Mouse (Mus musculus) fat pad, adult 2 months (tissue): ENCODE measurements at regions not wholly inside any gene's neighbourhood (a gene's known extent, or its start where the extent isn't known, plus 50 kb on each side); places are given as distances from the start of the nearest gene placed in this dataset.
"Not testable (repeated sequence)": the region's sequence is repeated elsewhere in the genome, so short reads cannot be mapped to it uniquely, and the experiment has no call there.

Experiments
- DNase-seq: peaks from one replicate; pipeline ENCODE4 v3.0.0-alpha.2; 2011; ENCODE audit warnings: low read depth, low spot score; ENCODE audit errors: extremely low read depth

DNA sequence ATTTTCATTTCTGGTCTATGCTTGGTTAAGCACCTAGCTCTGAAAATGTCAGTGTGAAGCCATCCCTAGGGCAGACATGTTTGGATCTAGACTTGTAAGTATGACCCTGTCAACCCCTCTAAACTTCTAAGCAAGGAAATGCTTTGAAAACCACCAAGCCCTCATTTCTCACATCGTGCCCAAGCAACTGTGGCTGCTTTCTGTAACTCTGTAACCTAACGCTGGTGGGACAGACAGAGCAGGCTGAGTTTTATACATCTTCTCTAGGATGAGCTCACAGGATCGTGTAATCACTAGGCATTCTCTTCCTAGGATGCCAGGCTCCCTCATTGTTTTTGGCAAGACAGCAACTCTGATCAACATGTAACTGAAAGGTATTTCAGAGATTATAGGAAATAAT, 309.6 kb upstream of the Pkdcc start:
- DNase-seq: no peak

DNA sequence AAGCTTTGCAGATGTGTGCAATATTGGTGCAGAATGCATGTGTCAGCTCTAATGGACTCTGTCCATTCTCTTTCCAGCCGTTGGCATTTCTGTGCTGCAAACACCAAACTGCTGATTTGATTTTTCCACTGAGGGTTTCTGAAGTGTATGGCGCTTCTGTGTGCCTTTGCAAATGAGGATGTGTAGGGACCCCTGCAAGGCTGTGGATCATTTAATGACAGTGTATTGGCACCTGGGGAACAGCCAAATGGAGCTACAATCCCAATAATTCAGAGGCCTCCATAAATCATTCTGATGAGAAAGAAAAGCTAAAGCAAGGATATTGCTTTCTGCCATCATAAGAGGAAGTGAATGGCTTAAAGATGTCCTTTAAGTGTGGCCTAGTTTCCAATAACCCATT, 305.9 kb upstream of the Pkdcc start:
- no peak for DNase-seq

DNA sequence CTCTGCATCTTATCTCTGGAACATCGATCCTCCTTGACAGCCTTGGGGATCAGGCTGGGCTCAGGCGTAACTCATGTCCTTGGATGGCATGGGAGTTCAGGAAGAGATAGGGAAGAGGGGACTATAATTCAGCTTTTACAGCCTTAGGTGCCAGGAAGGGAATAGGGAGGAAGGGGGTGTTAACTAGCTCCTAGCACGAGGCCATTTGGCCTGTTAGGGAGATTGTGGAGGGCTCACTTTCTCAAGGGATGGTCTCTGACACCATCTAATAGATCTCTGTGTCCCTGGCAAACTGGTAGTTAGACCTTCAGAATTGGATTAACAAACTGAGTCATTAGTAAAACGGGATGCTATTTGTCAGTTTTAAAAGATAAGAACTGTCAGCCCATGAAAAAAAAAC, 292.1 kb upstream of the Pkdcc start:
- DNase-seq: not testable (repeated sequence)

DNA sequence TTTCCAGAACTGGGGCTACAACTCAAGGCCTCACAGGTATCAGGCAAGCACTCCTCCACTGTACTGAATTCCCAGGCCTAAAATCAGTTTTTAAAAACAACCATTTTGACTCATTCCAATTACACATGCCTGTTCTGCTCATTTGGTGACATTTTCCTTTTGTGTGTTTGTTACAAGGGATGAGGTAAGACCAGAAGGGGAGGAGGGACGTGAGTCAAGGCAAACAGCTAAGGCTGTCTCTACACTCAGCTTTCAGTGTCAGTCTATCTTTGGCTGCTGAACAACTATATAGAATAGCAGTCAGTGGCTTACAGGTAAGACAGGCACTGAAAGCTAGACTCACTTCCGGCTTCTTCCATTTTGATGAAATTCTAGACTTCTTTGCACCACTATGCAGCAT, 289.3 kb upstream of the Pkdcc start:
- no peak for DNase-seq

DNA sequence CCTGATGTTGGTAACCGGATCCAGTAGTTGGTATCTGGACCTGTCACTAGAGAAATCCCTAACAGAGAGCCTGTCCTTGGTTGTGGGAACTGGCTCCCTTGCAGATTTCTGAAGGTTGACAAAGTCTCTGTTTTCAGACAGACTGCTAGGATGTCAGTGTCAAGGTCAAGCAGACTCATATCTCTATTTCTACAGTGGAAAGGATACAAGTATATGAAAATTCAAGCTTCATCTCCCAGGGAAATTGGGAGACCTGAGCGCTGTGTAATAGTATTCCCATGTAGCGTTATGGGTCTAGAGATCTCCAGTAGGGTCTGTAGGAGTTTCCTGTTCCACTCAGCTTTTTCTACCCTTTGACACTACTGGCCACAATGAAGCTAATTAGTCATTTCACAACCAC, 287.4 kb upstream of the Pkdcc start:
- no peak for DNase-seq

DNA sequence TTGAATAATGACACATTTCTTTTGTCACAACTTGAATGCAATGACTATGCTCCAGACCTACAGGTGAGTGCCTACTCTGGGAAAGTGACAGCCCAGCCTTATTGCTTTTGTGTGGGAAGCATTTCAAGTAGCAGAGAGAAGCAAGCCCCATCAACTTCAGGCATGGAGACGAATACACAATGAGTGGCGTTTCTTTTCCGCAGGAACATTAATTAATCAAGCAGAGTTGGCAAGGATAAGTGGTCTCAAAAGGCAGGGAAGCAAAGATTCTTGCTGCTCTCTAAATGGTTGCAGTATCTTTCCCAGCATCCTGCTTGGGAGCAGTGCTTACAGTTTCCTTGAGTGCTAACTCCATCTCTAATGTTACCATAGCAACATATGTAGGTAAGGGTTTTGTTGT, 285.6 kb upstream of the Pkdcc start:
- no peak for DNase-seq

DNA sequence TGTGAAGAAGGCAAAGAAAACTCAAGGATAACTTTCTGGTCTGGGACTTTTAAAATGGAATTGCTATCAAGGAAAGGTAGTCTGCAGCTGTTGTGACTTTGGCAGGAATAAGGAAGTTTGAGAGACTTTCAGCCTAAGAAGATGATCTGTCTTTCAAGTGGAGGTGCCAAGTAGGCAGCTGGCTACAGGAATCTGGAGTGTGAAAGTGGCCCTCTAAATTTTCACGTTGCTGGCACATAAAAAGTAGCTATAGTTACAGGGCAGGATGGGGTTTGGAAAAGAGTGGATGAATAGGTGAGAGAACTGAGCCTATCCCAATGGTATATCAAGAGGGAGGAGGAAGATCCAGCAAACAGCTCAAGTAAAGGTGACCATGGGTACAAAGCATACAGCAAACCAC, 284.4 kb upstream of the Pkdcc start:
- DNase-seq: no peak

DNA sequence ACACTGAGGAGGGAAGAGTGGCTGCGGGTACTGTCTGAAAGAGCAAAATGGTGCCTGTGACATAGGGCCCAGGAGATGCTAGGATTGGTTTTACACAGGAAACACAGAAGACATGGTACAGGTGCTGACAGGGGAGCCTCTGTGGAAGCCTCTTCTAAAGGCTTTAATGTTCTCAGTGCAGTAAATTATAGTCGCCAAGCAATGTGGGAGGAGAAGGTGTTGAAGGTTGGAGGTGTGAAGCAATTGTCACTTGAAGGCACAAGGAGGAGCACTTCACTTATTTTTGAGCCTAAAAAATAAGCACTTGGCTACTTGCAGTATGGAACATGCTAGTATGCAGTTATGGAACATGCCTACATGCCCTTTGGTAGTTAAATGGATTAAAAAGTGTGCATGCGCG, 283.6 kb upstream of the Pkdcc start:
- DNase-seq: no peak

DNA sequence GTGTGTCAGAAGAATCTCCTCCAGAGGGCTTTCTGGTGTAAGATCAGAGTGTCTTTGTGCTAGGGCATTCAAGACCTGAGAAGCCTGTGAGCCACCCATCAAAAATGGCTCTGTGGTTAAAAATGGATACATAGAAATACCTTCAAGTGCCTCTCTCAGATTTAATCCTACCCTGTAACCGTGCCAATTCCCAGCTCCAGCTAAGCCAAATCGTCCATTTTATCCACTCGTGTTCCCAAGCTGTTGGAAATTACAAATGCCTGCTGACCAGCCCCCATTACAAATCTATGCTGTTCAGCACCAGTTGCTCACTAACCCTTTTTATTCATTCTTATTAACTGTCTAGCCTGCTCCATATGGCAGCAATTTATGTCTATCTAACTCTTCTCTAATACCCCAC, 278.3 kb upstream of the Pkdcc start:
- no peak for DNase-seq

DNA sequence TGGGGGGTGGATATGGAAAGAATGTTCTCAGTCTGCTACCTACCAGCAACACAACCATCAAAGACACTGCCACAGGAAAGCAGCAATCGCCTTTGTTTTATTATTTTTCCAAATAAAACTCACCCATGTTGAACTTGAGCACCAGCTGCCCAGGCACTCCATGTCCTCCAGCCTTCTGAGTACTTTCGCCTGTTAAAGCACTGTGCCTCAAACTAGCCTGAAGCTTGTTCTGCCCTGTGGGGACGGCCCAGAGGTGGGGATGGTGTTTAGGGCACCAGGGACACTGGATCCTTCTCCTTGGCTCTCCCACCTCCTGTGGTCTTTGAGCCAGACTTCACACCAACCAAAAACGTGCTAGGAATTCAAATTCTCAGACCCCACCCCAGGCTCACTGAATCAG, 269.0 kb upstream of the Pkdcc start:
- DNase-seq: no peak

DNA sequence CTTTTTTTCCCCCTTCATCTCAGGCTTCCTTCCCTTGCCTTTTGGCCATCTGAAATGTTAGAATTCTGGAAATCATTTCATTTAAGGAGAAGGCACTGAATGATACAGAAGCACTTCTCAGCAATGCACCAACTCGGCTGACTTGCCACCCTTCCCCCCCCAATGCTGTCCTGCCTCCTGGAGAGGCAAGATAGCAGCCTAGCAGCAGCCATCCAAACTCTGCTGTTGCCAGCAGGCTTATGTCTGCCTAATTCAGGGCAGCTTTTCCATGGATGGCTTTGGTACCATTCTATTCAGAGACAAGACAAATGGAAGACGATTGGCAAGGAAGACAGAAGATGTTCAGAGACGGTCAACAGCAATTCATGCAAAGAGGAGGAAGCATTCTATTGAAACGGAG, 265.3 kb upstream of the Pkdcc start:
- no peak for DNase-seq

DNA sequence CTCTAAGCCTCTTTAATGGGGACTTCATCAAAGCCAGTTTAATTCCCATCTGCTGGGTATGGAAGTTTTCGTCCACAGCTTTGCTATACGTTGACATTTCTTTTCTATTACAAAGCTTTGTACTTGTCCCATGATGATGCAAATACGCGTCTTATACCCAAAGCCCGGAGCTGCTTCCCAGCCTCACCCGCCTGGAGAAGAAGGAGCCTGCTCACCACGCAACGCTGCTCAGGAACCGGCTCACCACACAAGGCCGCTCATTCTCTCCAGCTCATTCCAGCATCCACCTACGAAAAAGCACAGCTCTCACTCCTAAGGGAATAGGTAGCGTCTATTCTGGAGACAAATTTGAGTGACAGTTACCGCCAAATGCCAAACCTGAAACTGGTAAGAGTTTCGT, 264.8 kb upstream of the Pkdcc start:
- no peak for DNase-seq

DNA sequence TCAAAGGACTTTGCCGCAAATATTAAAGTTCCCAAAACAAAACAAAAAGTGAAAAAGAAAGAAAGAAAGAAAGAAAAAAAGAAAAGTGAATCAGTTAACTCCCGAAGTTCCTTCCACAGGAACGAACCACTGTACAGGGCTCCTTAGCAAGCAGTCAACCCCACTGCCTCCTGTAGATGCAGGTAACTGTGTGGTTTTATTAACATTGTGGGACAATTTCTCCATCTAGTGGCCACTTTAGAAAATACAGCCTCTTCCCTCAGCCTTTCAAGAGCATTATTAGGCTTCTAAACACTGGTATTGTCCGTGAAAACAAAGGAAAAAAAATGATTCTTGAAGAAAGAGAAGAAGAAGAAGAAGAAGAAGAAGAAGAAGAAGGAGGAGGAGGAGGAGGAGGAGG, 257.7 kb upstream of the Pkdcc start:
- DNase-seq: no peak

DNA sequence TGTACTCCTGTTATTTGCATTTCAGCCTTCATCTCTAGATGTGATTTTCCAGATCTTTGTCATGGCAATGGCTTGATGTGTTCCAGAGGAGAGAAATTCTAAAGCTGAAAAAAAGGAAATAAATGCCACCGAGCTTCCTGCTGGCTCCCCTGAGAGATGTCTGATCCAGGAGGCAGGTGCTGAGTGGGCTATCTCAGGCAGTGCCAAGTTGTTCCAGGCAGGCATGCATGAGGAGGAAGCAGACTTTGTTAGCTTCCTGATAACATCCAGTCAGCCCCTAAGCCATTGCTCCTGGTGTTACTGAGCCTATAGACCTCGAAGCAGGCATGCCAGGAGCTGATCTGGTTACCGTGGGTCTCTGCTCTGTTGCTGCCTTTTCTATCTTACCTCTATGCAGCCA, 251.7 kb upstream of the Pkdcc start:
- no peak for DNase-seq

DNA sequence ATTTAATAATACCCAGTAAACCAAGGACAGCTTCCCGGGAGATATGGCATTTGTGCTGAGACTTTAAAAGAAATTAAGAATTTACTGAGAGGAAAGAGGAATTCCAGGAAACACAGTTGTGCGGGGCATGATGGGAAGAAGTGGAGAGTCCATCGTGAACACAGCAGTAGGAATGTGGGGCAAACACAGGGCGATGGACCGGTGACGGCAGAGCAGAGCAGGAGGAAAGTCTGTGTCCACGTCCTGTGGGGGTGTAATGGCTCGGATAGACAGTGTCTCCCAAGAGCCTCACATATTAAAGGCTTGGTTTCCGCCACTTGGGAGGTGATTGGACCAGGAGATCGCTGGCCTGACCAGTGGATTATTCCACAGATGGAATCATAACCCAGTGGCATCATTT, 215.4 kb upstream of the Pkdcc start:
- no peak for DNase-seq

DNA sequence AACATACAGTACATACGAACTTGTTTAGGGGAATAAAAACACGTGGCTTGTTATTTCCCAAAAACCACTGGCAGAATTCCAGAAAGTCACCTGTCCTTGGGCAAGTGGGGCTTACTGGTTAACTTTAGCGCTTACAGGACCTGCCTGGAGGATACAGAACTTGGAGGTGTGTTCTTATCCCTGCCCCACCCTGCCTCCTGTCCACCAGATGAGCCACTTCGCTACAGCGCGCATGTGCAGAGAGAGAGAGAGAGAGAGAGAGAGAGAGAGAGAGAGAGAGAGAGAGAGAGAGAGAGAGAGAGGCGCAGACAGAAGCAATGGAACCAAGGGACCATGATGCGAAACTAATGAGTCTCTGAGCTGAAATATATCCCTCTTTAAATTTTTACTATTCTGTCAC, 214.7 kb upstream of the Pkdcc start:
- no peak for DNase-seq

DNA sequence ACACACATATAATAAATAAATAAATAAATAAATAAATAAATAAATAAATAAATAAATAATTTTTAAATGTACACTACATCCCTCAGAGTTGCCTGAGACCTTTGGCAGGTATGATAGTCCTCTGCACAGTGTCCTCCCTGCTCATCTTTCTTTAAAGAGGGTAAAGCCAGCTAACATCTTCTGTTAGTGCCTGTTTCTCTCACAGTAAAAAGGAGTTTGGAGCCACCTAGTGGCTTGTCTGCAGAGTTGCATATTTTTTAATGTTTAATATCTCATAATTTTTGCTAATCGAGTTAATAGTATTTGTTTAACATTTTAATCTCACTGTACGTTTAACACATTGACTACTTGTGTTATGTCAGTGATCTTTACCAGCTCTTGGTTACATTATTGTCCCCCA, 213.5 kb upstream of the Pkdcc start:
- DNase-seq: no peak

DNA sequence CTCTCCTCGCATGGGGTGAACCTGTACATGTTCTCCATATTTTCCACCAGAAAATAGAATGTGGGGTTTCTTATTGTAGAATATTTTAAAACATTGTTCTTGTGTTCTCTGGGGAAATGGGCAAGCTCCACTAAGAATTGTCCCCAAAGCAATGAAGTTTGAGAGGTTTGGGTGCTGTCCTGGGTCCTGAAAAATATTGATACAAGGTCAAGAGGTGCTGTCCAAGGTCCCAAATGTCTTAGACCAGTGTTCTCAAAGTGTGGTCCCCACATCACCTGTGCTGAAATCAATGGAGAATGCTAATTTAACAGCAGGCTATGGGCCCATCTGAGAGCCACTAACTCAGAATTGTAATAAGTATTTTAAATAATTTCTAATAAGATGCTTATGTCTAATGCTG, 204.2 kb upstream of the Pkdcc start:
- DNase-seq: no peak

DNA sequence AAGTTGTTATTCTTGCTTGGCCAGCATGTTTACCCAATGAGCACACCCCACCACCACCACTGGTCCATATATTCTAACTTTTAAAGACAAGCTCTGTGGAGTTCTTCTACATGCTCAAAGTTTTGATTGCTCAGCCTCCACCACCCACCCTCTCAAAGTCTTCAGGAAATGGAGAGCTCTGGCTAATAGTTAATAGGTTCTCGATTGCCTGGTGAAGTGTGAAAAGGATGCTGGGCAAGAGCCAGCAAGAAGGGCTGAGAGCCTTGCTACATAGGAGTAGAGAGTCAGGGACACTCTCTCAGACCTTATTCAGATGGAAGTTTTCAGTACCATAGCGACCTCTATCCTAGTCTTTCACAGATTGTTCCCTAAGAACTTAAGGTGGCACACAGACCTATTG, 199.4 kb upstream of the Pkdcc start:
- no peak for DNase-seq

DNA sequence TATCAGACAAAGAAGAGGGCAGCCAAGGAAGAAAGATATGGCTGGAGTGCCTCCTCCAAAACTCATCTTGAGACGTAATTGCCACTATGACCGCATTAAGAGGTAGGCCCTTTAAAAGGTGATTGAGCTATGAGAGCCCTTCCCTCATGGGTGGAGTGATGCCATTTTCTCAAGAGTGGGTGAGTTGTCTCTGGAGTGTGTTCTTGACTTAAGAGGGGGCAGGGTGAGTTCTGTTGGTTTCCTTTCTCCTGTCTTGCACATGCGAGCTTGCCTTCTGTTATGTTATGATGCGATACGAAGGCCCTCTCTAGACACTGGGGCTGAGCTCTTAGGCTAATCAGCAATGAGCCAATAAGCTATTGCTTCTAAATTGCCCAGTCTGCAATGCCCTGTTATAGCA, 198.2 kb upstream of the Pkdcc start:
- no peak for DNase-seq

DNA sequence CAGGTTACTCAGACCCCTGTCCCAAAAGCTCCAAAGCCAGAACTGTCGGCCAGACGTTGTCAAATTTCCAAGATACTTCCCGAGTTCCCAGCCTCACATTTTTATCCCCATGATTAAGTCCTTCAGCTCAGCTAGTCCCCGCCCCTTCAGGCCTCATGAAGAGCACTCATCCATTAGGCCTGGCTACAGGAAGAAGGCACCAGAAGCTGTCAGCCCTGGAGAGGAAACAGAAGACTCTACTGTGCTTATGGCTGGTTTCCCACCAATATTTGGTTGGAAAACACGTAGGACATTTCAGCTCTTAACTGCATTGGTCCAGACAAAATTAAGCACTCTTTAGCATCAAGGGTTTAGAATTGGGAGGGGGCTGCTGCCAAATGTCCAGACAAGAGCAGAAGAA, 195.8 kb upstream of the Pkdcc start:
- no peak for DNase-seq

DNA sequence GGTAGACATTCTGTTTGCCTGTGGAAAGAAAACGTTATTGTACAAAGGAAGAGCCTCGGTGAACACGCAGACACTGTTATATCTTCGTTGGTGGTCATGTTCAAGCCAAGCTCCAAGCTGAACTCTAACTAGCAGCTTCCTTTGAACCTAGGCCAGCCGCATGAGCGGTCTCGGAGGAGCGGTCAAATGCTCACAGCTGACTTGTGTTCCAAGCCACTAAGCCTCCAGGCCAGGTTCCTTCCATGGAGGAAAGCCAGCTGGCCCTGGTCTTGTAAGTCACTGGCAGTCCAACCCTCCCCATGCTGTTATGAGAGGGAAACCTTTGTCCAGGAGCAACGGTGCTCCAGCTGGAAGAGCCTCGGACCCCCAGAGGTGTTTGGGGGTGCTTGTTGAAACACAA, 194.5 kb upstream of the Pkdcc start:
- DNase-seq: peak; percentile 3

DNA sequence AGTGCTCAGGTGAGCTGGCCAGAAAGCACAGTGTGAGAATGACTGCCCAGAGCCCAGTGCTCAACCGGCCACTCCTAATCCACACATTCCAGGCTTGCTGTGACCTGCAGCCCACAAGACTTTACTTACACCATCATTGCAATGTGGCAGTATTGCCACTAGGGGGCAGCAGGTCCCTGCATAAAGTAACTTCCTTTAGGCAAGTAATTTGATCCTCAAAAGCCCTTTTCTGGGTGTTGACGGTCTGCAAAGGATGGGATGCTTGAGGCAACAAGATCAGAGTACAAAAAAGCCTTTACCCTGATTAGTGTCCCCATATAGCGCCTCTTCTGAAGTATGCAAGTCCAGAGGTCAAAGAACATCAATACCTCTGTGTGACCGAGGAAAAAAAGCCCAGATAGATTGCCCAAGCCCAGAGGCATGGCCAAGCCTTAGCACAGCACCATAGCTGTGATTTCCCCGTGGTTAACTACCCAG, 189.7 kb upstream of the Pkdcc start:
- DNase-seq: peak; percentile 8

DNA sequence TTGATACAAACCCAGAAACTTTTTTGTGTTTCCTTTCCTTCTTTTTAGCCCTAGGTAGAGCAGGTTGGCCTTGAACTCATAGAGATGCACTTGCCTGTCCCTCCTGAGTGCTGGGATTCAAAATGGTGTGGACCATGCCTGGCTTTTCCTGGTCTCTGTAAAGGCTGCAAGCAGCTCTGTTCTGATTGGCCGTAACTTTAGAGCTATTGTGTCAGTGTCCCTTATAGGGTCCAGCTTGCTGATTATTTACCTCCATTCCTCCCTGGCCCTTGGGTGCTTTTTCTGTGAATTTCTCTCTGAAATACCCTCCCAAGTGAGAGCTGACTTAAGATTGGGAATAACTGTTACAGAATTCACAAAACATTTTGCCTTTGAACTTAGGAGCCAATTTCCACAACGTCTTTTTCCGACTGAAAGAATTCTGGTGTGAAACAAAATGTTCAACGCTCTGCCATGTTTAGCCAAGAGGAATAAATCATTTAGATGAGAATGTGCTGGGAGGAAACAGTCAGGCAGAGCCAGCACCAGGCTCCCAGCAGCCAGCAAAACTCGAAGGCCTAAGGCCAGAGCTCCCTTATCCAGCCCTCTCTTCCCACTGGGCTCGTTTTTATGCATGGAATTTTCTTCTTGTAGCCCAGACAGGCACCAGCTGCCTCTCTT, 180.0 kb upstream of the Pkdcc start:
- no peak for DNase-seq
